Mouse (Mus musculus) left cerebral cortex, postnatal 14 days (tissue): ENCODE measurements around the gene C1qbp. TPM values are rescaled to one million over a fixed set of nuclear protein-coding genes. Genes with fewer than 3 reads are reported as not detected.

Experiments
- total RNA-seq, 2 experiments: library from RNA; stranded (reverse); gene quantifications; 2 replicates each; pipeline ENCODE4 v1.2.3; 2021

C1qbp gene
- total RNA-seq, 2 experiments from 2014 or later: 100 to 103 TPM

Other genes with a start within 250 kb of the C1qbp start
- 10 to 100 TPM; 14.6 to 14.8 TPM for gene Zfp3, start 218.8 kb downstream of the C1qbp start, total RNA-seq
- gene Scimp, start 170.4 kb downstream of the C1qbp start, total RNA-seq: not detected
- gene Rabep1, start 138.2 kb downstream of the C1qbp start, total RNA-seq: 100 to 1,000 TPM; 110 to 118 TPM
- gene Nup88, start 13.1 kb downstream of the C1qbp start, total RNA-seq: 10 to 100 TPM; 52.9 to 55.9 TPM
- gene Rpain, start 12.8 kb downstream of the C1qbp start, total RNA-seq: 10 to 100 TPM; 36.8 to 46.5 TPM
- gene Dhx33, start 21.4 kb upstream of the C1qbp start, total RNA-seq: 10 to 100 TPM; 18.8 to 20.6 TPM
- gene Mis12, start 36.6 kb upstream of the C1qbp start, total RNA-seq: 10 to 100 TPM; 11.2 to 12.5 TPM
- 10 to 100 TPM; 21.4 to 23.7 TPM for gene Derl2, start 36.8 kb upstream of the C1qbp start, total RNA-seq
- gene 6330403K07Rik, start 50.5 kb upstream of the C1qbp start, total RNA-seq: 100 to 1,000 TPM; 137 to 158 TPM
- gene Nlrp1a, start 161.7 kb upstream of the C1qbp start, total RNA-seq: under 1 TPM; 0.61 to 0.66 TPM
- under 1 TPM; 0.13 to 0.24 TPM for gene Nlrp1b, start 247.7 kb upstream of the C1qbp start, total RNA-seq